Mouse (Mus musculus) cortical plate, adult 2 months (tissue): ENCODE measurements around the gene C5ar2.

Experiments used
- CTCF ChIP-seq: fragments of 200-500 bp; IDR thresholded peaks from 2 replicates; pipeline ENCODE4 v1.5.1; 2011; ENCODE audit warnings: mild to moderate bottlenecking, control low read depth, low read length; ENCODE audit not compliant: insufficient read depth; ENCODE audit errors: extremely low read depth
- POLR2A ChIP-seq: fragments of 200-500 bp; IDR thresholded peaks from 2 replicates; pipeline ENCODE4 v1.6.1; 2011; ENCODE audit warnings: mild to moderate bottlenecking, low read length, control low read depth; ENCODE audit not compliant: insufficient read depth; ENCODE audit errors: extremely low read depth

DNA sequence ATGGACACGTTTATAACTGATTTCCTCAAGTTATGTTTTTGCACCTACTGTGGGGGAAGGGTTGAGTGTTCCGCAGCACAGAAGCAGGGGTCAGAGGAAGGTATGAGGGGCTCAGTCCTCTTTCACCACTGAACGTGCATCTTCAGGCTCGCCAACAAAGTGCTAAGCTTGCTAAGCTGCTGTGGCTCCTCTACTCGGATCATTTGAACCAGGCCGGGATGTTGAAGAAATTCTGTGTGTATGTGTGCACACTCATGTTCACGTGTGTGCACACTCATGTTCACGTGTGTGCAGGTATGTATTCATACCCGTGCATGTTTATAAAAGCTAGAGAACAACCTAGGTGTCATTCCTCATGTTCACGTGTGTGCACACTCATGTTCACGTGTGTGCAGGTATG is 21.9 kb upstream of the C5ar2 start:
- TF ChIP-seq POLR2A: no peak
- no peak for TF ChIP-seq CTCF
